Mouse (Mus musculus): ENCODE data around the gene Nrcam. TPM values are rescaled to one million over a fixed set of nuclear protein-coding genes. Genes with fewer than 3 reads are reported as not detected.

Nrcam gene
- polyA plus RNA-seq, 1 experiment from 2014 or later: 0.70 TPM

- 64% methylated on average over 6 of the region's 6 CpGs for WGBS
- H3K9ac ChIP-seq (ENCODE audit: low read depth, low read length): no peak overlapping the region
Measured at GRCm38 (mm10) chr12:44344075-44344474, 15.4 kb downstream of the Nrcam start.

GRCm38 (mm10) chr12:44345251-44345650 is 16.6 kb downstream of the Nrcam start:
- H3K27me3 ChIP-seq (replicated peaks; ENCODE audit: control insufficient read depth, insufficient read depth, low read length): no peaks in the 10 kb centered on the region
- no peak overlapping the region for H3K27ac ChIP-seq (ENCODE audit: low read depth, low read length)
- no peaks in the 10 kb centered on the region for H3K9me3 ChIP-seq (ENCODE audit: control insufficient read depth, low read length)
- no peak overlapping the region for H3K4me3 ChIP-seq (ENCODE audit: low read depth, low read length)
- H3K4me2 ChIP-seq: no peak overlapping the region
- DNase-seq (ENCODE audit: low spot score) (no peak), ATAC-seq (replicated peaks; ENCODE audit: low FRiP score) (no peak)
- no peaks in the 10 kb centered on the region for H3K36me3 ChIP-seq (ENCODE audit: control insufficient read depth, insufficient read depth, low read length)
- H3K9ac ChIP-seq (ENCODE audit: low read depth, low read length): no peak overlapping the region
- 76% methylated on average over 5 of the region's 5 CpGs for WGBS
- H3K4me1 ChIP-seq (replicated peaks; ENCODE audit: control insufficient read depth, insufficient read depth, low read length): no peaks in the 10 kb centered on the region

More at GRCm38 (mm10) chr12:44344075-44344474, 15.4 kb downstream of the Nrcam start:
- no peak for ATAC-seq (replicated peaks; ENCODE audit: low FRiP score)
- no peak overlapping the region for H3K4me3 ChIP-seq (ENCODE audit: low read depth, low read length)
- H3K4me2 ChIP-seq: no peak overlapping the region
- no peak for DNase-seq (ENCODE audit: low spot score)
- no peaks in the 10 kb centered on the region for H3K9me3 ChIP-seq (ENCODE audit: control insufficient read depth, low read length)
- H3K36me3 ChIP-seq (ENCODE audit: control insufficient read depth, insufficient read depth, low read length): no peaks in the 10 kb centered on the region
- H3K27ac ChIP-seq (ENCODE audit: low read depth, low read length): no peak overlapping the region
- H3K27me3 ChIP-seq (replicated peaks; ENCODE audit: control insufficient read depth, insufficient read depth, low read length): no peaks in the 10 kb centered on the region
- no peaks in the 10 kb centered on the region for H3K4me1 ChIP-seq (replicated peaks; ENCODE audit: control insufficient read depth, insufficient read depth, low read length)

- Histone ChIP-seq H3K4me2 (no peak overlapping the region), H3K36me3 (ENCODE audit: control insufficient read depth, insufficient read depth, low read length) (no peaks in the 10 kb centered on the region), H3K27me3 (replicated peaks; ENCODE audit: control insufficient read depth, insufficient read depth, low read length) (no peaks in the 10 kb centered on the region), H3K4me3 (ENCODE audit: low read depth, low read length) (no peak overlapping the region), H3K4me1 (replicated peaks; ENCODE audit: control insufficient read depth, insufficient read depth, low read length) (no peaks in the 10 kb centered on the region), H3K9me3 (ENCODE audit: control insufficient read depth, low read length) (no peaks in the 10 kb centered on the region), H3K27ac (ENCODE audit: low read depth, low read length) (no peak overlapping the region), H3K9ac (ENCODE audit: low read depth, low read length) (no peak overlapping the region)
- ATAC-seq (replicated peaks; ENCODE audit: low FRiP score): no peak
- DNase-seq (ENCODE audit: low spot score): no peak
- WGBS: 80% methylated on average over 3 of the region's 3 CpGs
Measured at GRCm38 (mm10) chr12:44346143-44346542, 17.5 kb downstream of the Nrcam start.

GRCm38 (mm10) chr12:44355116-44355515 is 26.4 kb downstream of the Nrcam start:
- Histone ChIP-seq H3K4me3 (ENCODE audit: low read depth, low read length) (no peak overlapping the region), H3K27ac (ENCODE audit: low read depth, low read length) (no peak overlapping the region), H3K4me1 (replicated peaks; ENCODE audit: control insufficient read depth, insufficient read depth, low read length) (no peaks in the 10 kb centered on the region), H3K9me3 (ENCODE audit: control insufficient read depth, low read length) (no peaks in the 10 kb centered on the region), H3K4me2 (no peak overlapping the region), H3K9ac (ENCODE audit: low read depth, low read length) (no peak overlapping the region), H3K27me3 (replicated peaks; ENCODE audit: control insufficient read depth, insufficient read depth, low read length) (no peaks in the 10 kb centered on the region), H3K36me3 (ENCODE audit: control insufficient read depth, insufficient read depth, low read length) (no peaks in the 10 kb centered on the region)
- DNase-seq (ENCODE audit: low spot score): no peak
- ATAC-seq (replicated peaks; ENCODE audit: low FRiP score): no peak
- 76% methylated on average over 4 of the region's 4 CpGs for WGBS

- Histone ChIP-seq H3K4me3 (ENCODE audit: low read depth, low read length) (no peak overlapping the region), H3K27me3 (replicated peaks; ENCODE audit: control insufficient read depth, insufficient read depth, low read length) (no peaks in the 10 kb centered on the region), H3K4me2 (no peak overlapping the region), H3K27ac (ENCODE audit: low read depth, low read length) (no peak overlapping the region), H3K4me1 (replicated peaks; ENCODE audit: control insufficient read depth, insufficient read depth, low read length) (no peaks in the 10 kb centered on the region), H3K9me3 (ENCODE audit: control insufficient read depth, low read length) (no peaks in the 10 kb centered on the region), H3K9ac (ENCODE audit: low read depth, low read length) (no peak overlapping the region), H3K36me3 (ENCODE audit: control insufficient read depth, insufficient read depth, low read length) (no peaks in the 10 kb centered on the region)
- DNase-seq (ENCODE audit: low spot score) (no peak), ATAC-seq (replicated peaks; ENCODE audit: low FRiP score) (no peak)
- 63% methylated on average over 3 of the region's 3 CpGs for WGBS
Measured at GRCm38 (mm10) chr12:44357460-44357859, 28.8 kb downstream of the Nrcam start.

GRCm38 (mm10) chr12:44357881-44358280 is 29.2 kb downstream of the Nrcam start:
- Histone ChIP-seq H3K4me3 (ENCODE audit: low read depth, low read length) (no peak overlapping the region), H3K9ac (ENCODE audit: low read depth, low read length) (no peak overlapping the region), H3K27me3 (replicated peaks; ENCODE audit: control insufficient read depth, insufficient read depth, low read length) (no peaks in the 10 kb centered on the region), H3K27ac (ENCODE audit: low read depth, low read length) (no peak overlapping the region), H3K36me3 (ENCODE audit: control insufficient read depth, insufficient read depth, low read length) (no peaks in the 10 kb centered on the region), H3K4me2 (no peak overlapping the region), H3K9me3 (ENCODE audit: control insufficient read depth, low read length) (no peaks in the 10 kb centered on the region), H3K4me1 (replicated peaks; ENCODE audit: control insufficient read depth, insufficient read depth, low read length) (no peaks in the 10 kb centered on the region)
- ATAC-seq (replicated peaks; ENCODE audit: low FRiP score) (no peak), DNase-seq (ENCODE audit: low spot score) (no peak)
- 84% methylated on average over 1 of the region's 1 CpGs for WGBS

- no peaks in the 10 kb centered on the region for H3K4me1 ChIP-seq (replicated peaks; ENCODE audit: control insufficient read depth, insufficient read depth, low read length)
- no peak overlapping the region for H3K4me3 ChIP-seq (ENCODE audit: low read depth, low read length)
- DNase-seq (ENCODE audit: low spot score) (no peak), ATAC-seq (replicated peaks; ENCODE audit: low FRiP score) (no peak)
- no peaks in the 10 kb centered on the region for H3K36me3 ChIP-seq (ENCODE audit: control insufficient read depth, insufficient read depth, low read length)
- no peak overlapping the region for H3K4me2 ChIP-seq
- 62% methylated on average over 3 of the region's 3 CpGs for WGBS
- no peaks in the 10 kb centered on the region for H3K27me3 ChIP-seq (replicated peaks; ENCODE audit: control insufficient read depth, insufficient read depth, low read length)
- H3K9ac ChIP-seq (ENCODE audit: low read depth, low read length): no peak overlapping the region
- H3K9me3 ChIP-seq (ENCODE audit: control insufficient read depth, low read length): no peaks in the 10 kb centered on the region
- no peak overlapping the region for H3K27ac ChIP-seq (ENCODE audit: low read depth, low read length)
Measured at GRCm38 (mm10) chr12:44371076-44371710, 42.5 kb downstream of the Nrcam start.

GRCm38 (mm10) chr12:44375956-44376355 is 47.3 kb downstream of the Nrcam start:
- no peak for ATAC-seq (replicated peaks; ENCODE audit: low FRiP score)
- H3K27me3 ChIP-seq (replicated peaks; ENCODE audit: control insufficient read depth, insufficient read depth, low read length): no peaks in the 10 kb centered on the region

GRCm38 (mm10) chr12:44378431-44379161 is 49.9 kb downstream of the Nrcam start:
- 75% methylated on average over 8 of the region's 8 CpGs for WGBS
- H3K27me3 ChIP-seq (replicated peaks; ENCODE audit: control insufficient read depth, insufficient read depth, low read length): no peaks in the 10 kb centered on the region
- no peak overlapping the region for H3K4me2 ChIP-seq
- no peak overlapping the region for H3K4me3 ChIP-seq (ENCODE audit: low read depth, low read length)
- H3K36me3 ChIP-seq (ENCODE audit: control insufficient read depth, insufficient read depth, low read length): no peaks in the 10 kb centered on the region
- H3K4me1 ChIP-seq (replicated peaks; ENCODE audit: control insufficient read depth, insufficient read depth, low read length): no peaks in the 10 kb centered on the region
- no peak for ATAC-seq (replicated peaks; ENCODE audit: low FRiP score)
- no peak overlapping the region for H3K27ac ChIP-seq (ENCODE audit: low read depth, low read length)
- no peak for DNase-seq (ENCODE audit: low spot score)
- no peak overlapping the region for H3K9ac ChIP-seq (ENCODE audit: low read depth, low read length)
- no peaks in the 10 kb centered on the region for H3K9me3 ChIP-seq (ENCODE audit: control insufficient read depth, low read length)

More at GRCm38 (mm10) chr12:44375956-44376355, 47.3 kb downstream of the Nrcam start:
- H3K9ac ChIP-seq (ENCODE audit: low read depth, low read length): no peak overlapping the region
- no peaks in the 10 kb centered on the region for H3K9me3 ChIP-seq (ENCODE audit: control insufficient read depth, low read length)
- H3K4me3 ChIP-seq (ENCODE audit: low read depth, low read length): no peak overlapping the region
- H3K4me2 ChIP-seq: no peak overlapping the region
- no peaks in the 10 kb centered on the region for H3K36me3 ChIP-seq (ENCODE audit: control insufficient read depth, insufficient read depth, low read length)
- no peak for DNase-seq (ENCODE audit: low spot score)
- WGBS: 81% methylated on average over 6 of the region's 6 CpGs
- no peak overlapping the region for H3K27ac ChIP-seq (ENCODE audit: low read depth, low read length)
- no peaks in the 10 kb centered on the region for H3K4me1 ChIP-seq (replicated peaks; ENCODE audit: control insufficient read depth, insufficient read depth, low read length)
